Mouse (Mus musculus) CH12.LX (cell line): ENCODE data around the gene Nacc2.
A peak's percentile ranks its signal among the peaks of the same experiment; 100 is the strongest.

ENCODE experiments used
- CTCF ChIP-seq, 2 experiments: IDR thresholded peaks in 1 of 2; conservative IDR thresholded peaks in 1 of 2; 2 replicates each; pipeline ENCODE4 v1.5.1; 2011 to 2012; ENCODE audit warnings: low read depth in 2 of 2, low read length in 2 of 2, improper control_type of control experiment in 1 of 2, inconsistent platforms in 1 of 2, mild to moderate bottlenecking in 1 of 2, moderate library complexity in 1 of 2
- EP300 ChIP-seq: IDR thresholded peaks from 2 replicates; pipeline ENCODE4 v1.6.1; 2011; ENCODE audit warnings: low read length, improper control_type of control experiment
- MAFK ChIP-seq: IDR thresholded peaks from 2 replicates; pipeline ENCODE4 v1.6.1; 2011; ENCODE audit warnings: low read length, improper control_type of control experiment; ENCODE audit not compliant: insufficient replicate concordance
- NRF1 ChIP-seq: IDR thresholded peaks from 2 replicates; pipeline ENCODE4 v1.6.1; 2014; ENCODE audit warnings: low read depth, mild to moderate bottlenecking, inconsistent platforms, low read length, improper control_type of control experiment, moderate library complexity
- POLR2A ChIP-seq: IDR thresholded peaks from 2 replicates; pipeline ENCODE4 v1.6.1; 2011; ENCODE audit warnings: low read depth, mild to moderate bottlenecking, improper control_type of control experiment, low read length
- USF1 ChIP-seq: IDR thresholded peaks from 2 replicates; pipeline ENCODE4 v1.6.1; 2014; ENCODE audit warnings: low read depth, mild to moderate bottlenecking, inconsistent platforms, low read length, improper control_type of control experiment

GRCm38 (mm10) chr2:26132628-26133551 lies 9.9 kb upstream of the Nacc2 start:
- peak in 1 of 2 experiments; percentile 37; a peak in 2 of 4 replicates for TF ChIP-seq CTCF (conservative IDR thresholded peaks at IDR 0.05 in 1 of 2, IDR thresholded peaks at IDR 0.05 in 1 of 2; ENCODE audit: low read depth in 2 of 2, low read length in 2 of 2)
- no peak; the same call in 1 of the 2 replicates for TF ChIP-seq POLR2A
- peak; percentile 49; the same call in 1 of the 2 replicates for TF ChIP-seq NRF1
- peak; percentile 83 for TF ChIP-seq USF1
- peak; percentile 98 for TF ChIP-seq MAFK
- TF ChIP-seq EP300 = peak; percentile 53; the same call in 1 of the 2 replicates
